Mouse (Mus musculus) spleen, postnatal 36 days (tissue): ENCODE measurements around the gene Glra4.
A peak's percentile ranks its signal among the peaks of the same experiment; 100 is the strongest.
"Not testable (repeated sequence)": the region's sequence is repeated elsewhere in the genome, so short reads cannot be mapped to it uniquely, and the experiment has no call there.

Source experiments
- DNase-seq, 2 experiments: peaks; one replicate each; pipeline ENCODE4 v3.0.0; 2022; ENCODE audit warnings: low spot score in 2 of 2, mixed read lengths in 1 of 2

Glra4 gene

DNA sequence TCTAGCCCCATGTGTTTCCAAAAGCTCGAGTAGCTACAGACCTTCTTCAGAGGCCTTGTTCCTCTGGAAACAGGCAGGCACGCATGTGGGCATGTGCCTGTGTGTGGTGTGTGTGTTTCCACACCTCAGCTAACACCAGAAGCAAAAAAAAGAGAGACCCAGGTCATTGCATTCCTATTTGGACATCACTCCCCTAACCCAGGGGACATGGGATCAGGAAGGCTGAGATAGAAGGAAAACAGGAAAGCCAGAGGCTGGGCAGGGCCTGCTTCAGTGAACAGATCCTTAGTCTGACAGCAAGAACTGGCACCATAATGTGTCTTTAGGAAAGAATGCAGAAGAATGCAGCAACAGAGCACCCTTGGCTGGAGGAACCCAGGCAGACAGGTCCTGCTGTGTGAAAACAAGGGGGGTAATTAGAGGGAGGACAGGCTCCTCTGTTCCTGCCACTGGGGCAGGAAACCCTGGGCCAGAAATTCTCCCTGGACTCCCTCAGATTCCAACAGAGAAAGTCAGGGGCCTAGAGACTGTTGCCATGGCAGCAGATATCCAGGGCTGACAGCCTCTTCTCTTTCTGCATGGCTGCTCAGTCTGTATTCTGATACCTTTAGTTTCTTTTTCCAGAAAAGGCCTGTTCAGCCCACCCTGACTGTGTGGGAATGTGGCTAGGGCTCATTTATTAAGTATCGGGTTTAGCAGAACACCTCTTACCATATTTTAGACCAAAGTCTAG, 65.0 kb downstream of the Glra4 start:
- not testable (repeated sequence) for DNase-seq

DNA sequence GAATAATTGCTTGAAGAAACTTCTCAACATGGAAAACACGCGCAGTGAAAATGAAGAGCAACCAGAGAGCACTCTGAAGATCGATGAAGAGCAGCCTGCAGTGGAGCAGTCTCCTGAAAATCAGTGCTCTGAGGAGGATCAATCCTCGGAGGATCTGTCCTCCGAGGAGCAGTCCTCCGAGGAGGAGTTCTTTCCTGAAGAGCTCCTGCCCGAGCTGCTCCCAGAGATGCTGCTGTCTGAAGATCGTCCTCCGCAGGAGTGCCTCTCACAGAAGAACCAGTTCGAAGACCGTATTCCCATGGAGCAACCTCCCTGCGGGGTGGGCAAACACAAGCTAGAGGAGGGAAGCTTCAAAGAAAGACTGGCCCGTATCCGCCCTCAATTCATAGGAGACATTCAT, 71.2 kb downstream of the Glra4 start:
- DNase-seq: no peak

- peak; percentile 1 to 8 for DNase-seq
Observed at GRCm38 (mm10) chrX:136708168-136708681, 71.7 kb downstream of the Glra4 start.
